ENCODE assay signal across 12 mouse cellular contexts in genomic region chr5:38689186-38689585, GRCm38 (mm10).
"Had no signal": no experiment of that assay in that cellular context is flagged by ENCODE, and none has a peak within 500 bp of the region (broad histone marks: within the 10 kb centered on the region; RNA-seq: fewer than 3 reads in every experiment).

No protein-coding gene starts in this region.

- DNase-seq: gastrocnemius, adult 2 months; gastrocnemius, postnatal 10 days; gastrocnemius, postnatal 25 days; heart, postnatal 14 days; heart, postnatal 4 days; kidney, adult 18-20 months; kidney, adult 8-10 months; kidney, postnatal 10 days; kidney, postnatal 25 days; kidney, postnatal 4 days; liver; liver, embryonic 13.5 days had no signal
